Mouse (Mus musculus) spleen, adult 2 months (tissue): ENCODE measurements around the gene Fnbp1.

Source experiments
- CTCF ChIP-seq: fragments of 200-500 bp; IDR thresholded peaks from 2 replicates; pipeline ENCODE4 v1.5.1; 2011; ENCODE audit warnings: mild to moderate bottlenecking, inconsistent platforms; ENCODE audit not compliant: insufficient read depth, insufficient read length, insufficient replicate concordance; ENCODE audit errors: extremely low read depth
- POLR2A ChIP-seq: fragments of 200-500 bp; IDR thresholded peaks from 2 replicates; pipeline ENCODE4 v1.6.1; 2011; ENCODE audit warnings: low read depth, low read length, inconsistent platforms

DNA sequence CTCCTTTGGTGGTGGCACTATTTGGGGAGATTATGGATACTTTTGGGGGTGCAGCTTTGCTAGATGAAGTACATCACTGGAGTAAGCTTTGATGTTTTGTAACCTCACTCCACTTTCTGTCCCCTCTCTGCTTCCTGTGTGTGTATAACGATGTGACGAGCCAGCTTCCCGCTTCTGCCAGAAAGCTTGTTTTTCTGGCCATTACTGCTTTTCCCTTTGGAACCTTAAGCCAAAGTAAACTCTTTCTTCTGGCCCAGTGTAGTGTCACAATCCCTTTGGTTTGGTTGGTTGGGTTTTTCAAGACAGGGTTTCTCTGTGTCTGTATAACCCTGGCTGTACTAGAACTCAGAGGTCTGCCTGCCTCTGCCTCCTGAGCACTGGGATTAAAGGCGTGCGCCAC, 19.0 kb downstream of the Fnbp1 start:
- TF ChIP-seq CTCF, result no peak
- no peak for TF ChIP-seq POLR2A
